Mouse (Mus musculus) urinary bladder, postnatal 36 days (tissue): Measurements from ENCODE around the gene Stpg4.
A peak's percentile ranks its signal among the peaks of the same experiment; 100 is the strongest.

Experiments
- DNase-seq, 2 experiments: peaks; one replicate each; pipeline ENCODE4 v3.0.0; 2022; ENCODE audit warnings: low spot score in 2 of 2, mixed read lengths in 1 of 2

The Stpg4 gene

DNA sequence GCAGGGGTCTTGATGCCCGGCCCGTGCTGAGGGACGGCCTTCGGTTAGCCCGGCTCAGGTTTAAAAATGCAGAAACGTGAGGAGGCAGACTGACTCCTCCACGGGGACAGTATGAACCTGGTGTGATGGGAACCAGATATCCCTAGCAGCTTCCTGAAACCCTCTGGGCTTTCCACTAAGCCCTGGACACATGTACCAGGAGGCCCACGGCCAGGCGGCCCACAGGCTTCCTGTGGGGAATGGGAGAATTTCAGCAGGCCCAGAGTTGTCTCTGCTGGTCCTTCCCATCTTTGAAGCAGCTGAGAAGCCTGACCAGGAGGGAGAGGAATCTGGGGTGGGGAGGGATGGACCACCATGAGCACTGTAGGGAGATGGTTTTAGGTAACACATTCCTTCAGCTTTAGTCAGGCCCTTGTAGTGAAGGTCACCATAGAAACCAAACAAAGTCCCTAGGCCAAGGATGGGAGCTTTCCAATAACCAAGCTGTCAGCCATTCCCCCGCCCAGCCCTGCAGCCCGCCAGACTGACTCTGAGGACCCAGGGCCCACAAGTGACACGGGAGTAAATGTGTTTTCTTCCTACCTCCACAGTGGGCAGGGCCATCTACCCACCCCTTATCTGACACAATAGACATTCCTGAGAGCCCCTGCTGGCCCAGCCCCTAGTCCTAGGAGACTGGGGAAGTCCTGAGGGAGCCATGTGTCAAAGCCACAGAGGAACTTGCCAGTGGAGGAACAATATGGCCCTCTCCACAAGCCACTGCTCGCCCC lies 76.9 kb downstream of the Stpg4 start:
- DNase-seq, result peak in 1 of 2 experiments; percentile 45

DNA sequence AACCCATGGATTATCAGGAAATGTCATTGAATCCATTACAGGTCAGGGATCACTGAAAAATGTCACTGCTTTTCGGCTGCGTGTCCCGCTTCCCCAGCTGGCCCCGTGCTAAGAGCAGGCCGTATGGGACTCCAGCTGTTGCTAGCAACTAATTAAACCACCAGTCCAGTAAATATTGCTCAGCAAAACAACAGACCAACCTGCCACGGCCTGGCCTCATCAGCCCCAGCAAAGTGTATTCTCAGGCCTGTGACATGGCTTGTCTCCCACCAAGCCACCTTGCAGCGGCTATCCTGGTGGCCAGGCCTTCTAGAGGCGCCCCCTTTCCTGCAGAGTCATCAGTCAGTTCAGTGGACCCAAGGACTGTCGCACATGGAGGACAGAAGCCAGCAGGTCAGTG lies 78.0 kb downstream of the Stpg4 start:
- DNase-seq, result no peak

DNA sequence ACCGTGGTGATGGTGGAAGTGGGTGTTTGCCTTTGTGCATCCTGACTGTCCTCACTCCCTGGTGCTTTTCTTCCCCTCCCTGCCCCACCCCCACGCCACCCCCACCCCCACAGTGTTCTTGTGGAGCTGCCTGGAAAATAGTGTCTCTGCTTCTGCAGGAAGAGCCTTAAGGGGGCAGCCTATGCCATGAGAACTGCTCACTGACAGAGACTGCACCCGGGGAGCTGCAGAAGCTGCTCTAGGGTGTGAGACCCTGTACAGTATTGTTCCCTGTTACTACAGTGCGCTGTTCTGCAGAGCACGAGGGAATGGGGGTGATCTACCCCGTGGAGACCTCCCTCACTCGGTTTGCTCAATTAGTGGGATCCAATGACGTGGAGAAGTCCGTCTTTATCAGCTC lies 78.5 kb downstream of the Stpg4 start:
- no peak for DNase-seq

DNA sequence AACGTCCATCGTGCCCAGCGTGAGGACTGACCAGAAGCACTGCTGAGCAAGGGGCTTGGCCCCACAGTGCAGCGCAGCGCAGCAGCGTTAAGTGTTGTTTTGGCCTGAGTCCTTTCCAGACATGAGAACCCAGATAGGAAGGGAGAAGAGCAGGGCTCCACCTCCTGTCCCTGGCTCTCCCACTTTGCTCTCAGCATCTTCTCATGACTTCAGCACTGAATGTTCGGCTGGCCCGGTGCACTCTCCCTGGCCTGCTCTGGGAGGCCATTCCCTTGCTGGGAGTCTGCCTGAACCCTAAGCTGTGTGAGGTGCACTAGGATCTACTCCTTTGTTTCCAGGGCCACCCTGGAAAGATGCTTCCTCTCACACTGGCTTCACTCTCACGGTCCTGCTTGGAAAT lies 79.2 kb downstream of the Stpg4 start:
- no peak for DNase-seq

DNA sequence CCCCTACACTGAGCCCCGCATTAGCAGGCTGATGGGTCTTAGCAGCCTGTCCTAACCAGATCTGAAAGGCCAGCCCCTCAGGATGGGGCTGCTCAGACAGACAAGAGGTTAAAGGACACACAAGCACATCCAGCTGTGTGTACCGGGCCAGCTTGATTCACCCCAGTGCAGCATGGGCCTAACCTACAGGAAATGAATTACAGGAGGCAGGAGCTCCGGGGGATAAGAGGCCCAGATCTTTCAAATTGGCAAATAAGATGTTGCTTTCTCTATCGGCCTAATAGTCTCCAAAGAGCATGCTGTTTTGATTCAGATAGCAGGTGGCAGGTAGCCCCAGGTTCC lies 82.3 kb downstream of the Stpg4 start:
- no peak for DNase-seq

DNA sequence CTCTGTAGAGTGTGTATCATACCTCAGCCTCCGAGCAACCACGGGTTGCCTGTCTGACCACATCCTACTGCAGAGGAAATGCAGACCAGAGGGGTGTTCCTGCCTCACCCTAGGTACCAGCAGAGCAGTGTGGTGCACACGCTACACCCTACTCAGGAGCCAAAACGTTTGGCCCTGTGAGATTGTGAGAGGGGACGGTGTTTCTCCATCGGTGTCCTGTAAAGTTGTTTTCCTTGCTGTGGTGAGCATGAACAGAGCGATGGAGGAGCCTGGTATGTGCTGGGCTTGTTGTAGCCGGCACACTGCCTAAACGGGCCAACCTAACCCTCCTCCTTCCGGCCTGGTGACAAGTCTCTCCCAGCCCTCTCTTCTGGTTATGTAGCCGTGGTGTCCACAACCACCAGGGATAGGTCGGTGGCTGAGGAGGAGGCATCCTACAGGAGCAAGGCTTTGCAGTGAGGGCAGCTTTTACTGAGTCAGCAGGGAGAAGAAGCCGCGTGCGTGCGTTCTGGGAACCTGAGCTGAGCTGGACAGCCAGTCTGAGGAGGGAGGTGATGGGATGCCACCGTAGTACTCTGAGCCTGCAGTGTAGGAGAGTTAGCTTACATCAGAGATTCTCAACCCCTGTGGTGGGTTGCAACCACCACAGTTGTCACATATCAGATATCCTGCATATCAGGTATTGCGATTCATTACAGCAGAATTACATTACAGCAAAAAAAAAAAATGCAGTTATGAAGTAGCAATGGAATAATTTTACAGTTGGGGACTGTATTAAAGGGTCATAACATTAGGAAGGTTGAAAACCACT lies 82.9 kb downstream of the Stpg4 start:
- no peak for DNase-seq

DNA sequence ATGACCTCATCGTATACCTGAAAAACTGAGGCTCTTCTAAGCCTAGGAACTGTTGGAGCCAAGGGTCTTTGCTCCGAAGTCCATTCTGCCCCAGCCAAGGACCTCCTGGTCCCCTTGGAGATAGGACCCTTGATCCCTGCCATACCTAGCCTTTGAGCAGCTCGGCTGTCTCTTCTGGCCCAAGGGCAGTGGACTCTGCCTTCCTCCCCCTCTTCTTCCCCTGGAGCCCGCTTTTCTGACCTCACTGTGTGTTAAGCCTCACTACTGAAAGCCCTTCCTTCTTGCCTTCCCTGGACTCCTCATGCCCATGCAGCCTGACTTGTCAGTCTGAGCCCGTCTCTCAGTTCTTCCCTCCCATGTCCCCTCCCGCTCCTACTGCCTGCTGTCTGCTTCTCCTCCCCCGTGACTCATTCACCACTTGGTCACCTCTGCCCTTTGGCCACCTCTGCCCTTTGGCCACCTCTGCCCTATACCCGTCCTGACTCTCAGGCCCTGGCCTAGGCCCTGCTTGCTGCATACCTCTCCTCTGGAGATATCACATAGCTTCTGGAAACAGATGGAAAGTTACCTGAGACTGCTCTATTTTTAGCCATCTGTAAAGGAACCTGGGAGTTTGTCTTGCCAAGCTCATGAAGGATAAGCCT lies 84.4 kb downstream of the Stpg4 start:
- DNase-seq, result no peak
